Mouse (Mus musculus) small intestine, adult 2 months (tissue): Measurements from ENCODE around the gene A830018L16Rik.

Experiments used
- CTCF ChIP-seq: fragments of 200-500 bp; IDR thresholded peaks from 2 replicates; pipeline ENCODE4 v1.5.1; 2012; ENCODE audit warnings: low read depth, mild to moderate bottlenecking, control low read depth, inconsistent platforms, low read length, moderate library complexity, mixed read lengths; ENCODE audit not compliant: insufficient replicate concordance, insufficient read length; ENCODE audit errors: extremely low read depth
- POLR2A ChIP-seq: fragments of 200-500 bp; IDR thresholded peaks from 2 replicates; pipeline ENCODE4 v1.6.1; 2012; ENCODE audit warnings: low read depth, mild to moderate bottlenecking, control low read depth, inconsistent platforms, low read length, moderate library complexity

GRCm38 (mm10) chr1:11492936-11493335, 79.0 kb downstream of the A830018L16Rik start:
- TF ChIP-seq CTCF (no peak), POLR2A (no peak)
